Mouse (Mus musculus) limb, embryonic 10.5 days (tissue): ENCODE measurements around the gene Nthl1. TPM values are rescaled to one million over a fixed set of nuclear protein-coding genes. Genes with fewer than 3 reads are reported as not detected.
"Not testable (repeated sequence)": the region's sequence is repeated elsewhere in the genome, so short reads cannot be mapped to it uniquely, and the experiment has no call there.

Experiments used
- DNase-seq: peaks from one replicate; pipeline ENCODE4 v3.0.0-alpha.2; 2017; ENCODE audit warnings: low spot score
- H3K27ac ChIP-seq: fragments of 300-500 bp; sonication (generic); 2 replicates; pipeline ENCODE4 v1.5.1; 2016; ENCODE audit warnings: mild to moderate bottlenecking
- H3K27me3 ChIP-seq: fragments of 300-500 bp; sonication (generic); 2 replicates; pipeline ENCODE4 v1.6.1; 2016; ENCODE audit warnings: low read depth, mild to moderate bottlenecking; ENCODE audit not compliant: poor library complexity, severe bottlenecking
- H3K36me3 ChIP-seq: fragments of 300-500 bp; sonication (generic); 2 replicates; pipeline ENCODE4 v1.6.1; 2016; ENCODE audit warnings: mild to moderate bottlenecking, moderate library complexity
- H3K4me1 ChIP-seq: fragments of 300-500 bp; sonication (generic); 2 replicates; pipeline ENCODE4 v1.6.1; 2016
- H3K4me3 ChIP-seq: fragments of 300-500 bp; sonication (generic); 2 replicates; pipeline ENCODE4 v1.5.1; 2016; ENCODE audit warnings: mild to moderate bottlenecking, moderate library complexity
- H3K9me3 ChIP-seq: fragments of 300-500 bp; sonication (generic); replicated peaks from 2 replicates; pipeline ENCODE4 v1.6.1; 2016; ENCODE audit warnings: mild to moderate bottlenecking
- WGBS: fragments of 180-500 bp; shearing (Covaris S2); methylation state at CpG from one replicate; pipeline ENCODE4 v1.1.7; 2016; 5-methylcytosine and 5-hydroxymethylcytosine counted together
- polyA plus RNA-seq: library from polyadenylated mRNA; unstranded; fragments of >200 nt; fragmentation: Nextera tagmentation; extraction: Ambion mirVana; gene quantifications from 2 replicates; pipeline ENCODE4 v1.2.1, GENCODE M21; 2016

The Nthl1 gene
- polyA plus RNA-seq, 1 experiment from 2014 or later: 27.5 TPM

DNA sequence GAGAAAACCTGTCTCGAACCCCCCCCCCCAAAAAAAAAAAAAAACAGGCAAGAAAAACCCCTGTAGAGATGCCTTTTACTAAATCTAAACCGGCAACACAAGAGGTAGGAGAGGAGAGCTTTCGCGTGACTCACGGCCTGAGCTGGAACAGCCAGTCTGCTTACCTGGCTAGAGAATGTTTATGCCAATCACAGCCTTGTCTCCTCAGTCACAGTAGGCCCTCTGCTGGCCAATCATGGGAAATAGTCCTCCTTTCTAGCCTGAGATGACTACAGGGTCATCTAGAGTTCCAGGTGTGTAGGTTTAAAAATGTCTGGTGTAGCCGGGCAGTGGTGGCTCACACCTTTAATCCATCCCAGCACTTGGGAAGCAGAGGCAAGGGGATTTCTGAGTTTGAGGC is 34.9 kb downstream of the Nthl1 start:
- 24% methylated on average over 6 of the region's 6 CpGs for WGBS
- peak; percentile 55 for DNase-seq
- Histone ChIP-seq H3K4me1 (peaks cover 39% of the 10 kb centered on the region), H3K27me3 (no peaks in the 10 kb centered on the region), H3K36me3 (no peaks in the 10 kb centered on the region), H3K27ac (no peak overlapping the region), H3K4me3 (no peak overlapping the region), H3K9me3 (no peaks in the 10 kb centered on the region)

DNA sequence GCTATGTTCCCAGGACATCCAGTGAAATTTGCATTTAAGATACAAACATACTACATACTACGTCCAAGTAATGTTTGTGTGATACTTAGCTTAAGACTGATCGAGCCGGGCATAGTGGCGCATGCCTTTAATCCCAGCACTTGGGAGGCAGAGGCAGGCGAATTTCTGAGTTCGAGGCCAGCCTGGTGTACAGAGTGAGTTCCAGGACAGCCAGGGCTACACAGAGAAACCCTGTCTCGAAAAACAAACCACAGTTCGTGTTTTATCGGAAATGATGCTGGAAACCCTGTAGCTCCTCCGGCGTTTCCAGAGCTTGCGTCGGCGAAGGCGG is 36.7 kb downstream of the Nthl1 start:
- peak overlapping the region; percentile 99 for H3K4me3 ChIP-seq
- not testable (repeated sequence) for H3K27me3 ChIP-seq, H3K9me3 ChIP-seq, DNase-seq
- peaks cover 13% of the 10 kb centered on the region for H3K36me3 ChIP-seq
- H3K27ac ChIP-seq: peak overlapping the region; percentile 95
- WGBS: 10% methylated on average over 15 of the region's 15 CpGs
- H3K4me1 ChIP-seq: peaks cover 51% of the 10 kb centered on the region

DNA sequence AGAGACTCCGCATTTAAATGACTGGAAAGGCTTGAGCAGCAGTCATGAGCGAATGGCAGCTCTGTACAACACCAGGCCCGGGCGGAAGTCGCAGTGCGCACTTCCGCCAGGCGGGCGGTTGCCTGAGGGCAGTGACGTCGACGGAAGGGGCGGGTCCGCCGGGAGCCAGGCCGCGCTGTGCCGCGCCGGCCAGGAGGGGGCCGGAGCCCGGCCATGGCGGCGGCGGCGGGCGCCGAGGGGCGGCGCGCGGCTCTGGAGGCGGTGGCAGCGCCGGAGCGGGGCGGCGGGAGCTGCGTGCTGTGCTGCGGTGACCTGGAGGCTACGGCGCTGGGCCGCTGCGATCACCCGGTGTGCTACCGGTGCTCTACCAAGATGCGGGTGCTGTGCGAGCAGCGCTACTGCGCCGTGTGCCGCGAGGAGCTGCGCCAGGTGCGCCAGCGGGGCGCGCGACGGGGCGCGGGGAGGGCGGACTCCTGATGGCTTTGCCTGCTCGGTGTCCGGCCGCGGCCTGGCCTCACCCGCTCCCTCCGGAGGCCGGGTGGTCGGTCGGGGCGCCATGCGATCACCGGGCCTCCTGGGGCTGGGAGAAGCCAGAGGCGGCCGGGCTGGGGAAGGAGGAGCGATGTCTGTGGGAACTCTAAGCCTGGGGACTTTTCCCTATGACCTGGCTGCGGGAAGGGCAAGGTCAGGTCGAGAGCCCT is 37.2 kb downstream of the Nthl1 start, which contains the start of gene Zfp598:
Gene Zfp598 (plus strand): TSS at position 143 of the 701 bp plus-strand sequence.
- WGBS: under 1% methylated on average over 80 of the region's 80 CpGs
- Histone ChIP-seq H3K4me1 (peaks cover 56% of the 10 kb centered on the region), H3K27me3 (no peaks in the 10 kb centered on the region), H3K4me3 (peak within 1 kb of the TSS; percentile 99), H3K36me3 (peaks cover 16% of the 10 kb centered on the region), H3K9me3 (no peaks in the 10 kb centered on the region), H3K27ac (peak within 1 kb of the TSS; percentile 95)
- DNase-seq: peak; percentile 98

DNA sequence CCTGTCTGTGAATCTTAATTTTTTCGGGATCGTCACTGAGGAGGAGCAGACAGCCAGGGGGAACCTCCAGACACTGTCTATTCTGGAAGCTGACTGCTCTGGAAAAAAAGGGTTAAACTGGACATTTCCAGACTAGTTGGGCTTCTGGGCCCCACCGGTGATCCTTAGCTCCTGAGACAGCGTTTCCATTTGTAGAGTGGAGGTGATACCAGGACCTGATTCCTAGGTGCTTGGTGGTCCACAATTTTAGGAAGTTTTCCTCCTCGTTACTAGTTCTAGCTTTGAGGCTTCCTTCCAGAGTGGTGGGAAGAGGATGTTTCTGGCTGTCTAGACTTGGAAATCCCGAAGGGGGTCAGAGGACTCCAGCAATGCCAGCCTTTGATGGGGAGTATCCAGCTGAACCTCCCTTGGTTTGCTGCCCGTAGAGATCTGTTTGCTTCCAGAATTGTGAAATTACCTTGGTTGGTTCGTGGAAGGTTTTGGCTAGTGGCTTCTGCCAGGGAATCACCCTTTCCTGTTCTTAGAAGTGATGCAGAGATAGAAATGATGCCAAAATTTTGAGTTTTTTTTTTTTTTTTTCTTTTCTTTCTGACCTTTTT is 37.9 kb downstream of the Nthl1 start:
- peak overlapping the region; percentile 99 for H3K4me3 ChIP-seq
- no peaks in the 10 kb centered on the region for H3K9me3 ChIP-seq
- WGBS: 15% methylated on average over 8 of the region's 8 CpGs
- peaks cover 58% of the 10 kb centered on the region for H3K4me1 ChIP-seq
- no peaks in the 10 kb centered on the region for H3K27me3 ChIP-seq
- peak overlapping the region; percentile 95 for H3K27ac ChIP-seq
- H3K36me3 ChIP-seq: peaks cover 16% of the 10 kb centered on the region
- no peak for DNase-seq

GRCm38 (mm10) chr17:24671346-24671745 is 38.9 kb downstream of the Nthl1 start:
- Histone ChIP-seq H3K27ac (no peak overlapping the region), H3K9me3 (no peaks in the 10 kb centered on the region), H3K36me3 (peaks cover 17% of the 10 kb centered on the region), H3K27me3 (no peaks in the 10 kb centered on the region), H3K4me1 (peaks cover 62% of the 10 kb centered on the region), H3K4me3 (peak overlapping the region; percentile 99; the same call in 1 of the 2 replicates)
- no peak for DNase-seq
- 78% methylated on average over 5 of the region's 5 CpGs for WGBS

- peaks cover 25% of the 10 kb centered on the region for H3K36me3 ChIP-seq
- H3K27me3 ChIP-seq: no peaks in the 10 kb centered on the region
- peaks cover 62% of the 10 kb centered on the region for H3K4me1 ChIP-seq
- H3K27ac ChIP-seq: no peak overlapping the region
- 25% methylated on average over 5 of the region's 5 CpGs for WGBS
- no peaks in the 10 kb centered on the region for H3K9me3 ChIP-seq
- DNase-seq: no peak
- H3K4me3 ChIP-seq: peak overlapping the region; percentile 99; the same call in 1 of the 2 replicates
Observed at GRCm38 (mm10) chr17:24672141-24672540, 39.7 kb downstream of the Nthl1 start.

DNA sequence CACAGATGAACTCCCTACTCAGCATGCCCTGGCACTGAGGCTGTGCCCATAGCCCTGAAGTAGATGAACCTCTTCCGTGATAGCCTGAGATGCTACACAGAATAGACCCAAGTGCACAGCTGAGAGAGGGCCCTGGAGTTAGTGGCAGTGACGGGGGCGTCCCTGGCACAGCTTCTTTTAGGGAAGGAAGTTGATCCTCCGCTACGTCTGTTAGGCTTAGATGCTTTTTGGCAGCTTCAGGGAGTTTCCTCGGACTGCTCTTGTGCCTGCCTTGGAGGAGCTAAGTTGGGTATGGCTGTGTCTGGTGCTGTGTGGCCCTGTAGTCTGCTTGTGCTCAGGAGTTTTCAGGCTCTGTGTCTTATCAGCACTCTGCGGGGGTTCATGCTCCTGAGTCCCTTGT is 41.8 kb downstream of the Nthl1 start:
- no peak for DNase-seq
- no peaks in the 10 kb centered on the region for H3K9me3 ChIP-seq
- no peak overlapping the region for H3K27ac ChIP-seq
- WGBS: 91% methylated on average over 7 of the region's 7 CpGs
- H3K4me1 ChIP-seq: peaks cover 53% of the 10 kb centered on the region
- H3K36me3 ChIP-seq: peaks cover 47% of the 10 kb centered on the region
- no peaks in the 10 kb centered on the region for H3K27me3 ChIP-seq
- no peak overlapping the region for H3K4me3 ChIP-seq

GRCm38 (mm10) chr17:24676187-24676586 is 43.7 kb downstream of the Nthl1 start:
- Histone ChIP-seq H3K36me3 (peaks cover 66% of the 10 kb centered on the region), H3K9me3 (no peaks in the 10 kb centered on the region), H3K4me1 (peaks cover 35% of the 10 kb centered on the region), H3K27me3 (no peaks in the 10 kb centered on the region), H3K27ac (no peak overlapping the region), H3K4me3 (no peak overlapping the region)
- 80% methylated on average over 2 of the region's 2 CpGs for WGBS
- DNase-seq: peak; percentile 77

- Histone ChIP-seq H3K27me3 (no peaks in the 10 kb centered on the region), H3K9me3 (no peaks in the 10 kb centered on the region), H3K4me3 (no peak overlapping the region), H3K4me1 (peaks cover 28% of the 10 kb centered on the region), H3K27ac (no peak overlapping the region), H3K36me3 (peaks cover 73% of the 10 kb centered on the region)
- DNase-seq: no peak
- WGBS: 97% methylated on average over 5 of the region's 5 CpGs
Observed at GRCm38 (mm10) chr17:24676877-24677276, 44.4 kb downstream of the Nthl1 start.

GRCm38 (mm10) chr17:24677500-24678080 is 45.1 kb downstream of the Nthl1 start:
- Histone ChIP-seq H3K27ac (no peak overlapping the region), H3K9me3 (no peaks in the 10 kb centered on the region), H3K4me1 (peaks cover 21% of the 10 kb centered on the region), H3K4me3 (no peak overlapping the region), H3K36me3 (peaks cover 80% of the 10 kb centered on the region), H3K27me3 (no peaks in the 10 kb centered on the region)
- 89% methylated on average over 24 of the region's 24 CpGs for WGBS
- no peak for DNase-seq

DNA sequence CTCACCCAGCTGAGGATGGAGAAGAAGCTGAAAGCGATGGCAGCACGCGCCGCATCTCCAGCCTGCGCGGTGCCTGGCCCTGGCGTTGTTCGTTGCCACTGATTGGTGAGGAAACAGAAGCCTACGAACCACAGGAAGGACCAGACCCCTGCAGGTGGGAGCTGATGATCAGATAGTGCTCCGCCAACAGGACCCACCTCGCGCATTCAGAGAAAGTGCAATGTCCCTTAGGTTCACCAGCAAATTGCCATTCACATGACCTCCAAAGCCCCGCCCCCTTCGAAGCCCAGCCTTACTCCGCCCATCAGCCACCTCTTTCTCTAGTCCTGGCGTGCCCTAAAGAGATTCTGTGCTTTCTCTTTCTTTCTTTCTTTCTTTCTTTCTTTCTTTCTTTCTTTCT is 54.0 kb downstream of the Nthl1 start:
- Histone ChIP-seq H3K4me3 (peak overlapping the region; percentile 29), H3K27me3 (peaks cover 54% of the 10 kb centered on the region)
- WGBS: 25% methylated on average over 16 of the region's 16 CpGs

GRCm38 (mm10) chr17:24687146-24687595 is 54.7 kb downstream of the Nthl1 start:
- H3K9me3 ChIP-seq: no peaks in the 10 kb centered on the region
- peaks cover 26% of the 10 kb centered on the region for H3K4me1 ChIP-seq
- H3K27me3 ChIP-seq: peaks cover 61% of the 10 kb centered on the region
- DNase-seq: peak; percentile 57
- no peak overlapping the region for H3K27ac ChIP-seq
- peaks cover 9% of the 10 kb centered on the region for H3K36me3 ChIP-seq
- WGBS: 3% methylated on average over 25 of the region's 25 CpGs
- H3K4me3 ChIP-seq: peak overlapping the region; percentile 46

More for the DNA sequence above, 54.0 kb downstream of the Nthl1 start:
- Histone ChIP-seq H3K27ac (no peak overlapping the region), H3K9me3 (no peaks in the 10 kb centered on the region), H3K36me3 (peaks cover 12% of the 10 kb centered on the region), H3K4me1 (peaks cover 26% of the 10 kb centered on the region)
- peak; percentile 54 for DNase-seq

DNA sequence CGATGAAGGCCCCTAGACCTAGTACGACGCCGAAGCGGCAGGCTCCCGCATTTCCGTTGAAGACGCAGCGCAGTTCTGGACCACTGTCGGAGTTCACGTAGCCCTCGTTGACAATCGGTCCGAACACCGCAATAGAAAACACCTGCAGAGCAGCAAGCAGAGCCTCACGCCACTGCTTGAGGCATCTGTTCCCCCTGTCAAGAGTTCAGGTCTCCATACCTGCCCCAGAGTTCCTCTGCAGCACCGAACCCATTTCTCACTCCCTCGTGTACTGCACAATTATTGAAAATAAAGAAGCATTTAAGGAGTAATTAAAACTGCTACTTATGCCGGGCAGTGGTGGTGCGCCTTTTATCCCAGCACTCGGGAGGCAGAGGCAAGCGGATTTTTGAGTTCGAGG is 55.1 kb downstream of the Nthl1 start:
- Histone ChIP-seq H3K27ac (no peak overlapping the region), H3K27me3 (peaks cover 64% of the 10 kb centered on the region), H3K4me3 (peak overlapping the region; percentile 46), H3K9me3 (no peaks in the 10 kb centered on the region), H3K4me1 (peaks cover 26% of the 10 kb centered on the region), H3K36me3 (peaks cover 9% of the 10 kb centered on the region)
- no peak for DNase-seq
- WGBS: 20% methylated on average over 23 of the region's 23 CpGs
